Mouse (Mus musculus) liver, embryonic 13.5 days (tissue): ENCODE data around the gene Map2k6. TPM values are rescaled to one million over a fixed set of nuclear protein-coding genes. Genes with fewer than 3 reads are reported as not detected.

Experiments
- ATAC-seq: fragments of 200-750 bp; cut with Nextera tagmentation; 2 replicates; pipeline ENCODE4 v1.8.0; 2017; ENCODE audit warnings: low read depth, mild to moderate bottlenecking, moderate number of reproducible peaks, moderate library complexity
- DNase-seq: peaks from one replicate; pipeline ENCODE4 v3.0.0; 2022
- H3K27ac ChIP-seq: fragments of 300-500 bp; sonication (generic); 2 replicates; pipeline ENCODE4 v1.5.1; 2015; ENCODE audit warnings: moderate library complexity, mild to moderate bottlenecking, inconsistent platforms
- H3K27me3 ChIP-seq: fragments of 300-500 bp; sonication (generic); 2 replicates; pipeline ENCODE4 v1.6.1; 2015; ENCODE audit warnings: mild to moderate bottlenecking, inconsistent platforms
- H3K36me3 ChIP-seq: fragments of 300-500 bp; sonication (generic); 2 replicates; pipeline ENCODE4 v1.6.1; 2015; ENCODE audit warnings: mild to moderate bottlenecking, inconsistent platforms
- H3K4me1 ChIP-seq: fragments of 300-500 bp; sonication (generic); replicated peaks from 2 replicates; pipeline ENCODE4 v1.6.1; 2015; ENCODE audit warnings: inconsistent platforms
- H3K4me2 ChIP-seq: fragments of 300-500 bp; sonication (generic); 2 replicates; pipeline ENCODE4 v1.6.1; 2015; ENCODE audit warnings: inconsistent platforms, mild to moderate bottlenecking, moderate library complexity
- H3K4me3 ChIP-seq: fragments of 300-500 bp; sonication (generic); replicated peaks from 2 replicates; pipeline ENCODE4 v1.5.1; 2015; ENCODE audit warnings: mild to moderate bottlenecking, inconsistent platforms
- H3K9ac ChIP-seq: fragments of 300-500 bp; sonication (generic); 2 replicates; pipeline ENCODE4 v1.6.1; 2015; ENCODE audit warnings: mild to moderate bottlenecking, inconsistent platforms
- H3K9me3 ChIP-seq: fragments of 300-500 bp; sonication (generic); replicated peaks from 2 replicates; pipeline ENCODE4 v1.6.1; 2016; ENCODE audit warnings: inconsistent platforms
- WGBS: fragments of 180-500 bp; shearing (Covaris S2); methylation state at CpG from one replicate; pipeline ENCODE4 v1.1.7; 2015; ENCODE audit not compliant: insufficient replicate concordance; 5-methylcytosine and 5-hydroxymethylcytosine counted together
- polyA plus RNA-seq: library from polyadenylated mRNA; unstranded; fragments of >200 nt; fragmentation: Nextera tagmentation; extraction: Ambion mirVana; gene quantifications from 2 replicates; pipeline ENCODE4 v1.2.1, GENCODE M21; 2015

Map2k6 gene
- polyA plus RNA-seq, 1 experiment from 2014 or later = 4.4 TPM

GRCm38 (mm10) chr11:110495323-110496060 lies 96.6 kb downstream of the Map2k6 start:
- Histone ChIP-seq H3K4me2 (no peak overlapping the region), H3K4me3 (no peak overlapping the region), H3K9ac (no peak overlapping the region), H3K36me3 (peaks cover 26% of the 10 kb centered on the region), H3K4me1 (peaks cover 5% of the 10 kb centered on the region), H3K27me3 (no peaks in the 10 kb centered on the region), H3K9me3 (peaks cover 4% of the 10 kb centered on the region; the same call in 1 of the 2 replicates), H3K27ac (no peak overlapping the region)
- DNase-seq = no peak
- WGBS = 65% methylated on average over 4 of the region's 4 CpGs
- ATAC-seq = no peak; the same call in 1 of the 2 replicates

- peaks cover 5% of the 10 kb centered on the region for H3K4me1 ChIP-seq
- DNase-seq (no peak), ATAC-seq (no peak)
Measured at GRCm38 (mm10) chr11:110496061-110496446, 97.1 kb downstream of the Map2k6 start.

GRCm38 (mm10) chr11:110497743-110498142 lies 98.8 kb downstream of the Map2k6 start:
- WGBS = 89% methylated on average over 8 of the region's 8 CpGs

More at GRCm38 (mm10) chr11:110496061-110496446, 97.1 kb downstream of the Map2k6 start:
- 44% methylated on average over 12 of the region's 12 CpGs for WGBS
- Histone ChIP-seq H3K9ac (no peak overlapping the region), H3K27me3 (no peaks in the 10 kb centered on the region), H3K4me3 (no peak overlapping the region), H3K4me2 (no peak overlapping the region), H3K9me3 (peaks cover 4% of the 10 kb centered on the region; the same call in 1 of the 2 replicates), H3K27ac (no peak overlapping the region), H3K36me3 (peaks cover 27% of the 10 kb centered on the region)

GRCm38 (mm10) chr11:110498651-110499213 lies 99.8 kb downstream of the Map2k6 start:
- 18% methylated on average over 6 of the region's 6 CpGs for WGBS
- Histone ChIP-seq H3K4me1 (peaks cover 5% of the 10 kb centered on the region), H3K27ac (no peak overlapping the region), H3K4me3 (no peak overlapping the region), H3K27me3 (no peaks in the 10 kb centered on the region), H3K36me3 (peaks cover 8% of the 10 kb centered on the region), H3K9me3 (no peaks in the 10 kb centered on the region), H3K9ac (no peak overlapping the region), H3K4me2 (peak overlapping the region; percentile 23; the same call in 1 of the 2 replicates)
- DNase-seq (no peak), ATAC-seq (peak; percentile 79)

More at GRCm38 (mm10) chr11:110497743-110498142, 98.8 kb downstream of the Map2k6 start:
- H3K36me3 ChIP-seq = peaks cover 18% of the 10 kb centered on the region
- peaks cover 5% of the 10 kb centered on the region for H3K4me1 ChIP-seq
- H3K4me2 ChIP-seq = no peak overlapping the region
- no peak overlapping the region for H3K9ac ChIP-seq
- DNase-seq = no peak
- no peaks in the 10 kb centered on the region for H3K27me3 ChIP-seq
- H3K4me3 ChIP-seq = no peak overlapping the region
- ATAC-seq = no peak
- no peaks in the 10 kb centered on the region for H3K9me3 ChIP-seq
- no peak overlapping the region for H3K27ac ChIP-seq

- no peak overlapping the region for H3K4me2 ChIP-seq
- no peak overlapping the region for H3K4me3 ChIP-seq
- no peak overlapping the region for H3K9ac ChIP-seq
- peaks cover 13% of the 10 kb centered on the region for H3K36me3 ChIP-seq
- no peaks in the 10 kb centered on the region for H3K9me3 ChIP-seq
- H3K27me3 ChIP-seq = no peaks in the 10 kb centered on the region
- no peak for DNase-seq
- H3K4me1 ChIP-seq = peaks cover 5% of the 10 kb centered on the region
- WGBS = 75% methylated on average over 11 of the region's 11 CpGs
- H3K27ac ChIP-seq = no peak overlapping the region
- ATAC-seq = no peak
Measured at GRCm38 (mm10) chr11:110502937-110503670, 104.2 kb downstream of the Map2k6 start.

GRCm38 (mm10) chr11:110511466-110511865 lies 112.5 kb downstream of the Map2k6 start:
- Histone ChIP-seq H3K36me3 (peaks cover 22% of the 10 kb centered on the region), H3K9me3 (no peaks in the 10 kb centered on the region), H3K9ac (no peak overlapping the region), H3K4me2 (no peak overlapping the region), H3K27ac (no peak overlapping the region), H3K27me3 (no peaks in the 10 kb centered on the region), H3K4me1 (no peaks in the 10 kb centered on the region), H3K4me3 (no peak overlapping the region)
- DNase-seq = no peak
- no peak for ATAC-seq
- WGBS = 76% methylated on average over 7 of the region's 7 CpGs

- H3K9me3 ChIP-seq = no peaks in the 10 kb centered on the region
- no peak overlapping the region for H3K4me3 ChIP-seq
- H3K36me3 ChIP-seq = peaks cover 7% of the 10 kb centered on the region; the same call in 1 of the 2 replicates
- ATAC-seq = no peak
- no peak overlapping the region for H3K4me2 ChIP-seq
- 68% methylated on average over 1 of the region's 1 CpGs for WGBS
- H3K4me1 ChIP-seq = no peaks in the 10 kb centered on the region
- no peak for DNase-seq
- H3K27ac ChIP-seq = no peak overlapping the region
- no peaks in the 10 kb centered on the region for H3K27me3 ChIP-seq
- H3K9ac ChIP-seq = no peak overlapping the region
Measured at GRCm38 (mm10) chr11:110518648-110519047, 119.7 kb downstream of the Map2k6 start.

GRCm38 (mm10) chr11:110522906-110523305 lies 124.0 kb downstream of the Map2k6 start:
- ATAC-seq = no peak
- no peak for DNase-seq
- H3K9ac ChIP-seq = no peak overlapping the region
- H3K4me2 ChIP-seq = no peak overlapping the region
- WGBS = 68% methylated on average over 2 of the region's 2 CpGs
- no peaks in the 10 kb centered on the region for H3K27me3 ChIP-seq
- H3K36me3 ChIP-seq = no peaks in the 10 kb centered on the region
- H3K9me3 ChIP-seq = no peaks in the 10 kb centered on the region
- no peak overlapping the region for H3K4me3 ChIP-seq
- no peaks in the 10 kb centered on the region for H3K4me1 ChIP-seq
- no peak overlapping the region for H3K27ac ChIP-seq

- H3K36me3 ChIP-seq = no peaks in the 10 kb centered on the region
- no peak for DNase-seq
- no peak overlapping the region for H3K9ac ChIP-seq
- no peak overlapping the region for H3K4me2 ChIP-seq
- WGBS = 70% methylated on average over 4 of the region's 4 CpGs
- no peak overlapping the region for H3K27ac ChIP-seq
- ATAC-seq = no peak
- no peaks in the 10 kb centered on the region for H3K9me3 ChIP-seq
- no peak overlapping the region for H3K4me3 ChIP-seq
- no peaks in the 10 kb centered on the region for H3K4me1 ChIP-seq
- no peaks in the 10 kb centered on the region for H3K27me3 ChIP-seq
Measured at GRCm38 (mm10) chr11:110526156-110526555, 127.2 kb downstream of the Map2k6 start.

GRCm38 (mm10) chr11:110531087-110531486 lies 132.2 kb downstream of the Map2k6 start:
- H3K9me3 ChIP-seq = no peaks in the 10 kb centered on the region
- WGBS = 65% methylated on average over 7 of the region's 7 CpGs
- ATAC-seq = no peak
- H3K4me3 ChIP-seq = no peak overlapping the region
- no peaks in the 10 kb centered on the region for H3K4me1 ChIP-seq
- H3K4me2 ChIP-seq = no peak overlapping the region
- no peaks in the 10 kb centered on the region for H3K27me3 ChIP-seq
- no peak overlapping the region for H3K27ac ChIP-seq
- DNase-seq = no peak
- H3K9ac ChIP-seq = no peak overlapping the region
- no peaks in the 10 kb centered on the region for H3K36me3 ChIP-seq

GRCm38 (mm10) chr11:110534856-110535255 lies 135.9 kb downstream of the Map2k6 start:
- no peaks in the 10 kb centered on the region for H3K36me3 ChIP-seq
- H3K9me3 ChIP-seq = no peaks in the 10 kb centered on the region
- H3K4me1 ChIP-seq = no peaks in the 10 kb centered on the region
- no peaks in the 10 kb centered on the region for H3K27me3 ChIP-seq
- 60% methylated on average over 4 of the region's 4 CpGs for WGBS
- no peak overlapping the region for H3K4me2 ChIP-seq
- H3K9ac ChIP-seq = no peak overlapping the region
- no peak for ATAC-seq
- no peak overlapping the region for H3K27ac ChIP-seq
- H3K4me3 ChIP-seq = no peak overlapping the region
- no peak for DNase-seq
